Mouse (Mus musculus) forelimb bud, embryonic 11.5 days (tissue): ENCODE results near the gene Lrrc46.

Source experiments
- DNase-seq: peaks from one replicate; pipeline ENCODE4 v3.0.0-alpha.2; 2012; ENCODE audit warnings: low read depth, low spot score

Lrrc46 gene

DNA sequence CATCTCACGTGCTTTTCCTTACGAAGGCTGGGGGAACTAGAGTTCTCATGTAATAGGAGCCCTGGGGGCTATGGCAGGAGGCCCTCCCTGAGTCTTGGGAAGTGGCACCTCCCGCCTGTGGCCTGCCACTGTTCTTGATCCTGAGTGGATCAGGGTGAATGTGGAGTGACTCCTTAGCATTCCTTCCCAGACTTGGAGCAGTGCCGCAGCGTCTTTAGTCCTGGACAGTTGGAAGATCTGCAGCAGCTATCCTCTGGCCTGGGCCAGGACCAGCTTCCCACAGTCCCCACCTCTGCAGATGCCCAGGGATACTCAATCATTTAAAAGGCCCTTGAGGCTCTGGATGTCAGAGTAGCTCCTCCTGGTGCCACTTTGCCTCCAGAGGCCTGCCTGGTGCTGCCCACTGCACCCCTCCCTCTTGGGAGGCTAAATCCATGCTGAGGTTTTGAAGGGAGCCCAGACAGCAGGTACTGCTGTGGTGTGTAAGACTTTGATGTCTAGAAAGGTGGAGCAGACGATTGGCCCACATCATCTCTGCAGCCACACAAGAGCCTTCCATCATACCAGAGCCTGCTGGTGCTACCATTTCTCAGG lies 8.4 kb upstream of the Lrrc46 start:
- DNase-seq = no peak

GRCm38 (mm10) chr11:97048090-97048650 lies 7.0 kb upstream of the Lrrc46 start:
- DNase-seq = no peak

- no peak for DNase-seq
These were observed 4.7 kb upstream of the Lrrc46 start for GRCm38 (mm10) chr11:97045861-97046260.

DNA sequence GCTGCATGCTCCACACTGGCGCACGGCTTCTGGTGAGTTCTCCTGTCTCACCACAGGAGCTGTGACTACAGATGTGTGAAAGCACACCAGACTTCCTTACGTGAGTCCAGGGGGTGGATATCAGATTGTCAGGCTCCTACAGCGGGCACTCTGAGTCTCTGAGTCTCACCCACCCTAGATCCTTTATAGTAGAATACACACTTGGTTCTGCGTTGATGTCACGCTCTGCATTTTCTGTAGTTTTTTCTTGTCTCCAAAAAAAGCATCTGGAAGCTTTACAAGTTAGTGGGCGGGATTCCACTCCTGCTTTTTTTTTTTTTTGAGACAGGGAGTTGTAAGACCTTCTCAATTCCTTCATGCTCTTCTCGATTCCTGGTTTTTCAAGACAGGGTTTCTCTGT lies 3.7 kb upstream of the Lrrc46 start:
- no peak for DNase-seq

- DNase-seq = no peak
These were observed 746 bp downstream of the Lrrc46 start for GRCm38 (mm10) chr11:97040301-97041021.

- no peak for DNase-seq
These were observed 2.3 kb downstream of the Lrrc46 start for GRCm38 (mm10) chr11:97038881-97039280.

- no peak for DNase-seq
These were observed 5.1 kb downstream of the Lrrc46 start for GRCm38 (mm10) chr11:97036141-97036540.

GRCm38 (mm10) chr11:97033781-97034180 lies 7.4 kb downstream of the Lrrc46 start:
- no peak for DNase-seq

GRCm38 (mm10) chr11:97032499-97032898 lies 8.7 kb downstream of the Lrrc46 start:
- no peak for DNase-seq

DNA sequence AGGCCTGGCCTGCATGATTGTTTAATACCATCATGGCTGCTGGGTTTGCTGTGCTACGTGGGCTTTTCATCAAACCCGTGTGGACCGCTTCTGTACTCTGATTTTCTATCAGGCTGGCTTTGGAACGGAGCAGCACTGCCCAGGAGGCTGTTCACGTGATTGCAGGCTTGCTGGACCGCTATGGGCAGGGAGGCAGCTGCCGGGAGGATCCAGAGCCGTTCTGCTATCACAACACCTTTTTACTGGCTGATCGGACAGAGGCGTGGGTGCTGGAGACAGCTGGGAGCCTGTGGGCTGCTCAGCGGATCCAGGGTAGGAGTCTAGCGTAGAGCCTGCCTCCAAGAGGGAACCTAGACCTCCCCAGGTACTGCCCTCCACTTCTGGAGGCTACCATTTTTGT lies 9.2 kb downstream of the Lrrc46 start:
- DNase-seq = no peak

- DNase-seq = no peak
These were observed 10.8 kb downstream of the Lrrc46 start for GRCm38 (mm10) chr11:97030426-97030825.

GRCm38 (mm10) chr11:97029686-97030417 lies 11.4 kb downstream of the Lrrc46 start, which contains the start of gene Scrn2:
TSS of gene Scrn2 (plus strand) at chr11:97029938.
- peak; percentile 87 for DNase-seq

- DNase-seq = peak; percentile 91
These were observed 15.4 kb downstream of the Lrrc46 start for GRCm38 (mm10) chr11:97025721-97026344.

- DNase-seq = no peak
These were observed 16.2 kb downstream of the Lrrc46 start for GRCm38 (mm10) chr11:97024977-97025376.

DNA sequence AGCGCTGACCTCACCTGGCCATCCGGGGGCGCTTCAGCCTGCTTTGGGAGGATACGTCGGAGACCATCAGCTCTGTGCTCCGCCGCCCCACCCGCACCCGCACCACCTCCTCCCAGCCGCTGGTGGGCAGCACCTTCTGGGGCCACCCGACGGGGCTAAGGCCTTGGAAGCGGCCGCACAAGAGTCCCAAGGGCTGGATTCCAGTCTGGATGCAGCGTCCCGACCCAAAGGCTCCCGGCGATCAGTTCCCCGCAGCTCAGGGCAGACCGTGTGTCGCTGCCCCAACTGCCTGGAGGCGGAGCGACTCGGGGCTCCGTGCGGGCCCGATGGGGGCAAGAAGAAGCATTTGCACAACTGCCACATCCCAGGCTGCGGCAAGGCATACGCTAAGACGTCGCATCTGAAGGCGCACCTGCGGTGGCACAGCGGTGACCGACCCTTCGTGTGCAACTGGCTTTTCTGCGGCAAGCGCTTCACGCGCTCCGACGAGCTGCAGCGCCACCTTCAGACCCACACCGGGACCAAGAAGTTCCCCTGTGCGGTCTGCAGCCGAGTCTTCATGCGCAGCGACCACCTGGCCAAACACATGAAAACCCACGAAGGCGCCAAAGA lies 19.2 kb downstream of the Lrrc46 start:
- peak; percentile 79 for DNase-seq

DNA sequence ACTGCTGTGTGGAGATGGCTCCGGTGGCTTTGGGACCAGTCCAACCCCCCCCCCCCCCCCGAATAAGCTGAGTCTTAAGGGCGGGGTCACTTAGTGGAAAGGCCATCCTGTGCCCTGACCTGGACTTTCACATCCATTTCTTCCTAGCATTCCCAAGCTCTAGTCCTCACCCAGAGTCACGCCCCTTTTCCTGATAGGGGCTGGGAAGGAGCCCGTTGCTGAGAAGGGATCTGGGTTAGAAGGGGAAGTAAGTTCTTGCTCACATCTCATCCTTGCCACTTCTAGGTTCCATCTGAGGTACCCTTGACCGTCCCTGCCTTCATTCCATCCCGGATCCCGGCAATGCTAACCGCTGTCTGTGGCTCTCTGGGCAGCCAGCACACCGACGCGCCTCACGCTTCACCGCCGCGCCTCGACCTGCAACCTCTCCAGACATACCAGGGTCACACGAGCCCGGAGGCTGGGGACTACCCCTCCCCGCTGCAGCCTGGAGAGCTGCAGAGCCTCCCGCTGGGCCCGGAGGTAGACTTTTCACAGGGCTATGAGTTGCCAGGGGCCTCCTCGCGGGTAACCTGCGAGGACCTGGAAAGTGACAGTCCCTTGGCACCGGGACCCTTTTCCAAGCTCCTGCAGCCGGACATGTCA lies 20.0 kb downstream of the Lrrc46 start:
- DNase-seq = no peak

GRCm38 (mm10) chr11:97019345-97019708 lies 21.9 kb downstream of the Lrrc46 start:
- no peak for DNase-seq

DNA sequence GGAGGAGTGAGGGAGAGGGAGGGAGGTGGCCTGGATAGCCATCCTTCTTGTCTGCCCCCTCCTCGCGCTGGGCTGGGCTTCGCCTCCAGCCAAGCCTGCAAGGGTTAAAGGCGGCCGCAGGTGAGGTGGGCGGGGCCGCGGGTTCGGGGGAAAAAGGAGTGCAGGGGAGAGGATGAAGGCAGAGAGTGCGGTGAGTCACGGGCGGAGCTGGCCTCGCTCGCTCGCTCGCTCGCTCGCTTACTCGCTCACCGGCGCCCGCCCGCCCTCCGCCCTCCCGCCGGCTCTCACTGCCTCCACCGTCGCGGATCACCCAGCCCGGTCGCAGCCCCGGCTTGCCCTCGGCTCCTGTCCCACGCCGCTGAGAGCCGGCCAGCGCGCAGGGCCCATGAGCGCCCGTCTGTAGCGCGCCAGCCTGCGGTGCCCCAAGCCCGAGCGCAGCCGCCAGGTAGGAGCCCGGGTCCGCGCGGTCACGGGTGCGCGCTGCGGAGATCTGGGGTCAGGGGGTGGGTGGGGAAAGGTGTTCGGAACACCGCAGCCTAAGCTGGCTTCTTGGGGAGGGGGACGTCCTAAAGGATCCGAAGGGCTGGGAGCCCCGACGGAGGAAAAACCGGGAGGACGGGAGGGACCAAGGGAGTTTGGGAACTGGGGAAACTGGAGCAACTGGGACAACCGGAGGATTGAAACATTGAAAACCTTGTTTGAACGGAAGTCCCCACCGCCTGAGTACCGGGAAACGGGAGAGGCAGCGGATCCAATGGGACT lies 22.4 kb downstream of the Lrrc46 start:
- no peak for DNase-seq

DNA sequence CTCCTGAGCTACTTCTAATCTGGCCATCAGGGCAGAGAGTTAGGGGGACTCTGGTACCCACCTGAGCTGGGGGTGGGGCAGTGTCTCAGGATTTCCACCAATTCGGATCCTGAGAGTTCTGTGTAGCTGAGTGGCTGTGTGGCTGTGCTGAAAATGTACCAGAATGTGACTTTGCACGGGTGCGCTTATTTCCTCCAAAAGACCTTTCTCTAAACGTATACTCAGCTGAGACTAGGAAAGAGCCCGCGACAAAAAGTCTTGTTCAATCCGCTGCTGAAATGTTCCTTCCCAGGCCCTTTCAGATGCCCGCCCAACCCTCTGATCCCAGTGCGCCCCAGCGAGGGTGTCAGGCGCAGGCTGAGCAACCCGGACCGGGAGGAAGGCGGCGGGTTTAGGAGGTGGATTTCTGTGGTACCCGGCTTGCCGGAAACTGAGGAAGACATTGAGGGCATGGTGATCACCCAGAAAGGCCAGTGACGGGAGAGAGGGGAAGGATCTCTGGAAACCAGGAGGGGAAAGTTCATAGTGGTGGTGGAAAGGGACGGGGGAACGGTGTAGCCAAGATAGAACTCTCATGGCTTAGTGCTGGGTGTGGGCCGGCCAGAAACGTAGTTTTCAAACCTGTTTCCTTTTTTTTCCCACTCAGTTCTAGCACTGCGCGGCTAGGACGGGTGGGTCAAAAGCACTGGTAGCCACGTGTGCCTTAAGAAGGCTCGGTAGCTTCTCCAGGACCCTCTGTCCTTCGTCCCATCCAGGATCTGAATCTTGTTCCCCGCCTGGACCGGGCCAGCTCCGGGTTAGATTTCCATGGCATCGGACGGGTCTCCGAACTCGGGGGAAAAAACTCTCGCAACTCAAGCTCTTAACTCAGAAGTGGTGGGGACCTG lies 23.3 kb downstream of the Lrrc46 start:
- DNase-seq = no peak
